Mouse (Mus musculus) cerebellum, postnatal 25 days (tissue): ENCODE results near the gene Cyb561d2.

Source experiments
- DNase-seq, 2 experiments: peaks; one replicate each; pipeline ENCODE4 v3.0.0; 2021; ENCODE audit warnings: mixed read lengths in 2 of 2

Cyb561d2 gene

DNA sequence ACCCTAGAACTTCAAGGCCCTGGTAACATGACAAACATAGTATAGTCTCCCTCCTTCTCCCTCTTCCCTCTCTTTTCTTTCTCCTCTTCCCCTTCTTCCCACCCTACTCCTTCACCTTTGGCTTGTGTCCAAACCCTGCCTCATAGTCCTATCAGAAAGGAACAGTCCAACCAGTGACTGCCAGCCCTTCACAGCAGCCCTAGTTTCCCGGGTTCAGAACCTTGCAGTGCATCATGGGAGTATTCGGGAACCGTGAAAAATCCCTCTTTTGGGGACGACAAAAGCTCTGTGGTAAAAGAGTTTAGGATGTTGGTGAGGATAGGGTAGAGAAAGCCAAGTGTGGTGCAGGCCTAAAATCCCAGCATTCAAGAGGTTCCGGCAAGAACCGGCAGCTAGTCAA is 21.7 kb downstream of the Cyb561d2 start:
- DNase-seq, result no peak

DNA sequence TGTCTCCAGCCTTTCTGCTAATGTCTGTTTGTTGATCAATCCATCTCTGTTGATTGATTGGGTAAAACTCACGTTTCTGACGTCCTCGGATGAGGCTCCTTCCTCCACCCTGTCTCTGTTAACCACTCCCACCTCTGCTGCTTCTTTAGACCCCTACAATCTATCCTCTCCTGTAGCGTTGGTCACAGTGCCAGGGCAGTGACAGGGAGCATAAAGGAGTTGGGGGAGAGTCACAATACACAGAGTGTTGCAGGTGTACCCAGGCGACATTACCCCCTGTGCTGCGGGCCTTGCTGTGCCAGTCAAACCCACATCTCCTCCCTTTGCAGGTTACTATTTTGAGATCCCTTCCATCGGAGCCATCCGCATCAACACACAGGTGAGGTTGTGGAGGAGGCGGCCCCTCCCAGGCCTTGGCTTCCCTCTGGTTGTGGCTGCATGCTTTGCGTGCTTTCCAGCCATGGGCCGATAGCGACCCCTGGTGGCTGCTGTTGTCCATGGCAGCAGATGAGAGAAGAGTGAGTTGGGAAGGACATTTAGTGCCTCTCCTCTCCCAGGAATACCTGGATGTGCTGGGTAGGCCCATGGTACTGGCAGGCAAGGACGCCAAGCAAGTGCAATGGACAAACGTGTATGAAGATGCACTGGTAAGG is 27.6 kb downstream of the Cyb561d2 start:
- DNase-seq, result peak; percentile 96

DNA sequence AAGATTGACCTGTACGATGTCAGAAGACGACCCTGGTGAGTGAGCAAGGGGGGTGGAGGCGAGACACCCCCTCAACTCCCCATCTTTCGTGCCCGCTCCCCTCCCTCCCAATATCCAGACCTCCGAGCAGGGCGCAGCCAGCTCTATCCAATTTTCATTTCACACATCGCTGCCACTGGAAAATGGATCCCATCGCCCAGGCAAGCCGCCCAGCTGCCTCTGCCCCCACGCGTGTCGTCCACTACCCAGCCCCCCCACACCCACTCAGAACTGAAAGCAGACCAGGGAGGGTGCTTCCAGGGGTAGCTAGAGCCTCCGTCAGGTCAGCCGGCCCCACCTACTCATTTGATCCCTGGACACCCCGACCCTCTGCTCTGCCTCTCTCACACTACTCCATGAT is 29.7 kb downstream of the Cyb561d2 start:
- DNase-seq, result no peak

DNA sequence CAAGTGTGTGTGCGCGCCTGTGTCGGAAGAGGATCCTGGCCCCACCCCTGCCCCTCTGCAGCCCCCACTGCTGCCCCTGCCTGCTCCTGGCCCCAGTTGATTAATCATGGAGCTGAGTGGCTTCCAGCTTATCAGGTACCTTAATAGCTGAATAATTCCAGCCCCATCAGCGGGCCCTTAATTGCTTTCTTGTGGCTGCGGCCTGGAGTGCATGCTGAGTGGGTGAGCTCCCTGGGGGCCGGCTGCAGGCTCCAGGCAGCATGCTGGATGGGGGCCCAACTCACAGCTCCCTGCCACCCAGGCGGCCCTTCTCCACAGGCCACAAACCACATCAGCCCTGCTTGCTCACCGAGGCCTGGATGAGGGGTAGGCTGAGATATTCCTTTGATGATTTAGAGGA is 30.6 kb downstream of the Cyb561d2 start:
- DNase-seq, result no peak

DNA sequence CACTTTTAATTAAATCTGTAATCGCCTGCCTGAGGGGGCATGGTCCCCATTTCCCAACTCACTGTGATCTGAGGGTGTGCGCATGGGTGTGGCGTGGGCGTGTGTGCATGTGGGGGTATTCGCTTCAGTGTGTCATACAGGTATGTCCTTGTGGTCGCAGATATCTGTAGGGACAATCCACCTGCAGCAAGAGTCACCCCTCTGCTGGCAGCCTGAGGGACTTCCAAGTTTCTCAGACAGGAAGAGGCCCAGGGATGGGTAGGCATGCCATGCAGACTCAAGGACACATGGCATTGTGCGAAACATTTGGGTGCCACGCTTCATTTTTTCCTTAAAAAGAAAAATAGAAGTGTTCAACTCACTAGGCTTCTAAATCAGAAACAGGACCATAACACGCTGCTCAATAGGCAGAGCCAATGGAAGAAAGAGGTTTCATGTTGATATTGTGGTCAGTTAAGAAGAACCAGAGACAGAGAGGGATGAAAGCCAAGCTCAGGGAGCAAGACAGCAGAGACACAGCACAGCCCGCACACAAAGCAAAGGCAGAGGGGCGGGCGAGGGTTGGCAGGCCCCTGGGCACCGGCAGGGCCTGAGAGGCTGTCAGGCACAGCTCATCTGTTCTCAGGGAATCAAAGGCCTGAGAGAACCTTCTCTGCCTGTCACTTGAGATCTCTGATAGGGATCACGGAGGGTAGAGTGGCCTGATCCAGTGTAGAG is 31.5 kb downstream of the Cyb561d2 start:
- DNase-seq, result peak in 1 of 2 experiments; percentile 21

DNA sequence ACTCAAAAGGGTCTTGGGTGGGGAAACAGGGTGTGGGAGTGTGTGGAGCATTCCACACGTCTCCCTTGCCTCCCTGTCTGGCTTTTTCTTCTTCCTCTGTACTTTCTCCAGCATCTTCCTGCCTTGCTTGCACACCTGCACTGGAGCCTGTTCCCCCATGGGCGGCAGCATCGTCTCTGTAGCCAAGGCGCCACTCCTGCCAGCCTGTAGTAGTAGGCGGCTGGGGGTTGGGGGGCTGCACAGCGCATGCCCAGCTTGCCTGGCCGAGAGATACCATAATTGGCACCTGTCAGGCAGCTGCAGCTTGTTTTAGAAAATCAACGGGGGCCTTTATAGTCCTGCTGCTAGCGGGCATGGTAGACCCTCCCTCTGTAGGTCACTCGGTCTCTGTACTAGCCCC is 33.7 kb downstream of the Cyb561d2 start:
- peak in 1 of 2 experiments; percentile 19 for DNase-seq

DNA sequence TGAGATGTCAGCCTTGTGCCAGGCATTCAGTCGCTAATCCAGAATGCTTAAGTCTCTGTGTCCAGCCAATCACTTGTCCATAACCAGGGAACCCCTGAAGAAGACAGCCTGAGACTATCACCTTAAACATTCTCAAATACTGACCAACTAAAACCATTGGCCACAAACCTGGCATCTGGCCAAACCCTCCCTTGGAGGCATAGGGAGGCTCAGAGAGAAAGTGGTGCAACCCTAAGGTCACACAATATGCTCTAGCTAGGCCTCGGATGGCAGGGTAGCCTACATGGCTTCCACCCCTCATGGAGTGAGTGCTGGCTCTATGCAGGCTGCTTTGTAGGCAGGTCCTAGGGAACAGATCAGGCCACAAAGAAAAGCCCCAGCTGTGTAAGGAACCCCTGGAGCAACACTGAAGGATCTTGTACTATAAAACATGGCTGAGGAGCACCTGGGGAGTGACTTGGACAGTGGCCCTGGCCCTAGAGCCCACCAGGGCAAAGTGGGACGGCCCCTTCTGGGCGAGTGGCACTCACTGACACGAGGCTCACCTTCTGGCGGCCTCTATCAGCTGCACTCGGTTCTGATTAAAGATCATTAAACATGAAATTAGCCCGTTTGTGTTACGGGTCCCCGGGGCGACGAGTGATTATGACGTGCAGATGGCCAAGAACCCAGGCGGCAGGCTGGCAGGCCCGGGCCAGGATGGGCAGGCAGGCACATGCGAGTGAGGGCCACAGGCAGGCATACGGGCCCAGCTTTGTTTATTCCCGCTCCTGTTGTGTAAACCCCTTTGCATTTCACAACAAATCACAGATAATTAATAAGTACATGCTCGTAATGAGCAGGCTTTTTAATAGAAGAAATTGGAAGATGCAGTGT is 37.1 kb downstream of the Cyb561d2 start:
- peak; percentile 54 to 67 for DNase-seq

DNA sequence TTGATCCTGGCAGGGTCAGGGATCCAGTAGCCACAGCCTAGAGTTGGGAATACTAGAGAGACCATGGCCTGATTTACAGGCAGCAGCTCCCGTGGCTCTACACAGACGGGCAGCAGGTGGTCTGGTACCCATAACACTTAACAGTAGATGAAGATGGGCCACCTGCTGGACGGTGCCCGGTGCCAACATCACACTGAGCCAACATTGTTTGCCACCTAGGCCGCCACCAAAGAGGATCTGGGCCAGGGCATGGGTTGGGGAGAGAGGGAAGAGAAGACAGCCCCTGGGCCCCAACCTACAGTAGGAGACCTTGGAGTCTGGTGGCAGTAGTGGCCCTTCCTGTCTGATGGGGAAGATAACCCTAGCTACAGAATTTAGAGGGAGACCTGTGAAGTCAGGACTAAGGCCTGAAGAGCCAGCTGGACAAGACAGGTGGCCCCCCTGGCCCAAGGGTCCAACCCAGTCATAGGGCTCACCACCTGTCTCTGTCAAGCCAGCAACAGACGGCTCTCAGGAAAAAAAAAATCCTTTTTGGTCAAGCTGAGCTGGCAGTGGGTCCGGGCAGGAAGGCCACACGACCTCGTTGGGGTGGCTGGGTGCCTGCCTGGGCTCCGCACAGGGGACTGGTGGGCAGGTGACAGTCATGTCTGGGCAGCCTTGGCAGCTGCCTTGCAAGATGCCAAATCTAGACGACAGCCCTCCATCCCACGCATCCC is 39.7 kb downstream of the Cyb561d2 start:
- DNase-seq, result peak; percentile 82 to 83

DNA sequence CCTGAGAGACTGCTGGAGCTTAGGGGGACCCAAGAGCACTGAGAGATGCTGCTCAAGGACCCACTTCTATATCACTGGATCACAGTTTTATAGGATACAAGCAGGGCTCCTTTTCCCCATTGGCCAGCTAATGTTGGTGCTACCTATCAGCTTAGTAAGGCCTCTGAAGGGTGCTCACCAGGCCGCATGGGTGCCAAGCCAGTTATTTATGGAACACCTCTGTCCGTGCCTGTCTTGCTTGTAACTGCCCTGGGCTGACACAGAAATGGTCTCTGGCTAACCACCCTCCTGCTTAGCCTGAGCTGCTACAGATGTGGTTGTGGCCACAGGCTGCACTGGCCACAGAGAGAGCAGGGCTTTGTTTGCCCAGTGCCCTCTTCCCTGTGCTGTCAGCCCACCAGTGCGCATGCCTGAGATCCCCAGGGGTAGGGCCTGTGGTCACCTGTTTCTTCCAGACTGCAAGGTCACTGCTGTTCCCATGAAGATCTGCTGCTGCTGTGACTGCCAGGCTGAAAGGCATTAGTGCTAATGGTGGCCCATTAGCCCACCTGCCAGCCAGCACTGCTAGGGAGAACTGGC is 41.2 kb downstream of the Cyb561d2 start:
- no peak for DNase-seq

DNA sequence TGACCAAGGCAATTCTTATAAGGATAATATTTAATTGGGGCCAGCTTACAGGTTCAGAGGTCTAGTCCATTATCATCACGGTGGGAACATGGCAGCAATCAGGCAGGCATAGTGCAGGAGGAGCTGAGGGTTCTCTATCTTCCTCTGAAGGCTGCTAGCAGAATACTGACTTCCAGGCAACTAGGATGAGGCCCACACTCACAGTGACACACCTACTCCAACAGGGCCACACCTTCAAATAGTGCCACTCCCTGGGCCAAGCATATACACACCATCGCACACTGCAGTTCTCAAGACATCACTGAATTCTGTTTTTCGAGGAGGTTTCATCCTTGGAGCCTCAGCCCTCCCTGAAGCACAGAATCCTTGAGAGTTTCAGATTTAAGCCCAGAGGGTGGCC is 45.6 kb downstream of the Cyb561d2 start:
- DNase-seq, result no peak

DNA sequence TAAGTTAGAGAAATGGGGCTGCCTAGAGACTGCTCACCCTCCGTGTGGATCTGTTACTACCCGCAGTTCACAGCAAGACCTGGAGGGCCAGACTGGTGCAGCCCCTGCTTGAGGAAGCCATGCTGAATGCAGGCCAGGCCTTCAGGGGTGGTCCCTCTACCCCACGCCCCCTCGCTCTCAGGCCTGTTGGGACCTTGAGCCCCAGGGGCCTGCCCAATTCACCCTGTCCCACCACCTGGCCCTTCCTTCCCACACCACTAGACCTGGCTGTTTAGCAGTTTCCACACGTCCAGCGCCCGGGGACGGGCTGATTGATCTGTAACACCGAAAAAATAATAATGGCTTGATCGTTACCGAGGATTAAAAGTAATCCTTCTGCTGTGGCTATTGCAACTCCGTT is 47.8 kb downstream of the Cyb561d2 start:
- DNase-seq, result no peak

DNA sequence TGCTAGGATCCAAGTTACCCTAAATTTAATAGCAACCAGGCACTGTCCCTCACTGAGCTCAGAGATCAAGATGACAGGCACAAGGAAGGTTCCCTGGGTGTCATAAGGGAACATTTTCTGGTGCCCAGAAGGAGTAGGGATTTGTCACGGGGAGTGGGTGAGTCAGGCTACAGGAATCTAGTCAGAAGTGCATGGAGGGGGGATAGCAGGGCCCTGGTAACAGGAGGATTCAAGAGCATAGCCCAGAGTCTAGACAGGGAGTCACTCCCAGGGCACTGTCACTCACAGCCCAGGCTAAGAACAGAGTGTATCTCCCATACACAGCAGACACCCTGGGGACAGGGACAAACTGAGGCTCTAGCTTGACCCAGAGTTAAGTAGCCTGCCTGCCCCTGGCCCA is 48.5 kb downstream of the Cyb561d2 start:
- DNase-seq, result no peak

DNA sequence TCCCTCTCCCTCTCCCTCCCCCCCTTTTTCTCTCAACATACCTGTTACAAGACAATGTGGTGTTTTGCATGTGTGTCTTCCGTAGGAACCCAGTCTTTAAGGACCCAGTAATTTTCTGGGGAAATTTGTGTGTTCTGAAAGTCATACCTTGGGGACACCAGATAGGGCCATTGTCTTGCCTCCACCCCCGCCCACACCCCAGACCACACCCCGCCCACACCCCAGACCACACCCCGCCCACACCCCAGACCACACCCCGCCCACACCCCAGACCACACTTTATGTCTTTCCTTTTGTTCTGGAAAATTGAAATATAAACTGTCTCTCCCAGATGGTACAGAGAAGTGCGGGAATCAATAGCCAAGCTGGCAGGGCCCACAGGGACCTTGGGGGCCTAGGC is 51.4 kb downstream of the Cyb561d2 start:
- DNase-seq, result no peak

DNA sequence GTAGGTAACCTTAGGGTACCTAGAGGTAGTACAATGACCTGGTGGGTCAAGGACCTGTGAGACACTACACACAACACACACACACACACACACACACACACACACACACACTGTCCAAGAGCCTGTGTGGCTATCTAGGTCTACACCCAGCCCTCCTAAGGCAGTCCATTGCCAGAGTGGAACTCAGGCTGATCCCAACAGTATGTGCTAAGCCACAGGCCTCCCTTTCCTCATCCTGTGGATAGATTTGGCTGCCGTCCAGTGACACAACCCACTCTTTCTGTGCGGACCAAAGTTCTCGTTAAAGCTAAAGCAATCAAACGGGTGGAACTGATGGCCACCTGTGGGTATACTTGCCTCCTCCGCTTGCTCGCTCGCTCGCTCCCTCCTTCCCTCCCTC is 51.8 kb downstream of the Cyb561d2 start:
- DNase-seq, result no peak
